Mouse (Mus musculus) megakaryocyte, embryonic 14.5 days (primary cell): ENCODE measurements around the gene Lancl3. TPM values are rescaled to one million over a fixed set of nuclear protein-coding genes. Genes with fewer than 3 reads are reported as not detected.
"Not testable (repeated sequence)": the region's sequence is repeated elsewhere in the genome, so short reads cannot be mapped to it uniquely, and the experiment has no call there.

Experiments
- H3K27me3 ChIP-seq: replicated peaks from 2 replicates; pipeline ENCODE3; 2012; ENCODE audit warnings: inconsistent platforms
- H3K36me3 ChIP-seq: replicated peaks from 2 replicates; pipeline ENCODE3; 2012; ENCODE audit warnings: low read length, inconsistent platforms, mixed read lengths
- H3K4me1 ChIP-seq: 2 replicates; pipeline ENCODE4 v1.6.1; 2012; ENCODE audit warnings: inconsistent platforms
- H3K4me3 ChIP-seq: replicated peaks from 2 replicates; pipeline ENCODE3; 2012; ENCODE audit warnings: moderate library complexity, mild to moderate bottlenecking, inconsistent platforms
- H3K9me3 ChIP-seq: 2 replicates; pipeline ENCODE4 v1.6.1; 2012; ENCODE audit warnings: inconsistent platforms
- FLI1 ChIP-seq: IDR thresholded peaks from 2 replicates; pipeline ENCODE4 v1.6.1; 2012; ENCODE audit warnings: low read length, inconsistent platforms, mixed read lengths
- GATA1 ChIP-seq: IDR thresholded peaks from 3 replicates; pipeline ENCODE4 v1.6.1; 2012; ENCODE audit warnings: mixed read lengths, low read length, inconsistent platforms, borderline replicate concordance
- polyA plus RNA-seq: library from polyadenylated mRNA; stranded (reverse); fragments of >175 nt; gene quantifications from 2 replicates; pipeline ENCODE4 v1.2.3, GENCODE M21; 2012; ENCODE audit warnings: low replicate concordance; ENCODE audit not compliant: insufficient read depth

Lancl3 gene
- polyA plus RNA-seq, 1 experiment: 0.07 TPM

DNA sequence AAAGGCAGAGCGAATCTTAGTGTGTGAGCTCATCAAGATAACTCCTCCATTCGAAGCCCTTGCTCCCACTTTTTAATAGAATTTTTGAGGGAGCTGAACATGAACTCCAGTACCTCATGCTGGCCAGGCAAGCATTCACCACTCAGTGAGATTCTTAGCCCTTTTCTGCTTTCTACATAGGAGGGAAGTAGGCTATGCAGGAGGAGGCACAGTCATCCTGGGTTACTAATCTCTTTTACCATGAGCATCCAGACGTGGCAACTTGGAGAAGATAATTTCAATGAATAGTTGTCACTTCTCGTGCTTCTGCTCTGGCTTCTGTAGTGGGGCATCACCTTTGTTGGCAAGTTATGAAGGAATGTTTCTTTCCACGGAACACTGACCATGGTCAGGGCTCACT is 57.1 kb downstream of the Lancl3 start, which contains the start of gene Gm14862:
TSS of gene Gm14862 (minus strand) at position 134 of the 400 bp plus-strand sequence.
- Histone ChIP-seq H3K27me3 (peaks cover 2% of the 10 kb centered on the region), H3K4me1 (peaks cover 9% of the 10 kb centered on the region; the same call in 1 of the 2 replicates), H3K36me3 (no peaks in the 10 kb centered on the region), H3K9me3 (no peaks in the 10 kb centered on the region), H3K4me3 (no peak within 1 kb of the TSS)
- TF ChIP-seq GATA1 (no peak), FLI1 (no peak)

DNA sequence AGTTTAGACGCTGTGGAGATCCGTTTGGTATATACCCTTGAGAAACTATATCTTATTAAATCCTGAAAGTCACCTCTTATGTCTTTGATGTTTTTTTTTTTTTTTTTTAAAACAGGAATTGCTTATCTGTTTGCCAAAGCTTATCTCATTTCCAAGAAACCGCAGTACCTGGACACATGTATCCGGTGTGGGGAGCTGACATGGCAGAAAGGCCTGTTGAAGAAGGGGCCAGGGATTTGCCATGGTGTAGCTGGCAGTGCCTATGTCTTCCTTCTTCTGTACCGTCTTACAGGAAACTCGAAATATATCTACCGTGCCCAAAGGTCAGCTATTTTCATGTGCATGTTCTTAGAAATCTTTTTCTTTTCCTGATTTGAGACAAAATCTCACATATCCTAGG is 58.1 kb downstream of the Lancl3 start:
- Histone ChIP-seq H3K4me1 (peaks cover 9% of the 10 kb centered on the region; the same call in 1 of the 2 replicates), H3K27me3 (peaks cover 2% of the 10 kb centered on the region), H3K9me3 (no peaks in the 10 kb centered on the region), H3K36me3 (no peaks in the 10 kb centered on the region), H3K4me3 (no peak overlapping the region)
- TF ChIP-seq FLI1: no peak
- TF ChIP-seq GATA1: no peak

DNA sequence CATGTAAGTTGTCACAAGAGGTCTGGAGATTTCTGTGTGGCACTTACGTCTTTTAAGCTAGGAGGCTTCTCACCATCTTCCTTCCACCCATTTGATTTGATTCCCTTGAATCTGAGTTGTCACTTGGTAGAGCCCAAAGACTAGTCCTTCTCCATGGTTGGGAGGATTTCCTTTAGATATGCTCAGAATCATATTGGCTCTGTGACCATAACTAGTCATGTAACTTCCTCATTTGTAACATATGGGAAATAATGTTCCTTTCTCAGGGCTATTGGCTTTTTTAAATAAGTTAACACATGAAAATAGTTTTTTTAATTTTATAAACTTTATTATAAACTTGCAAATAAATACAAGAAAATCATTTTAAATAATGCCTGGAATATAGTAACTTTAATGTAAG is 59.6 kb downstream of the Lancl3 start:
- H3K27me3 ChIP-seq: peaks cover 2% of the 10 kb centered on the region
- no peaks in the 10 kb centered on the region for H3K36me3 ChIP-seq
- no peak overlapping the region for H3K4me3 ChIP-seq
- peaks cover 9% of the 10 kb centered on the region; the same call in 1 of the 2 replicates for H3K4me1 ChIP-seq
- no peaks in the 10 kb centered on the region for H3K9me3 ChIP-seq
- no peak for TF ChIP-seq FLI1
- TF ChIP-seq GATA1: no peak

DNA sequence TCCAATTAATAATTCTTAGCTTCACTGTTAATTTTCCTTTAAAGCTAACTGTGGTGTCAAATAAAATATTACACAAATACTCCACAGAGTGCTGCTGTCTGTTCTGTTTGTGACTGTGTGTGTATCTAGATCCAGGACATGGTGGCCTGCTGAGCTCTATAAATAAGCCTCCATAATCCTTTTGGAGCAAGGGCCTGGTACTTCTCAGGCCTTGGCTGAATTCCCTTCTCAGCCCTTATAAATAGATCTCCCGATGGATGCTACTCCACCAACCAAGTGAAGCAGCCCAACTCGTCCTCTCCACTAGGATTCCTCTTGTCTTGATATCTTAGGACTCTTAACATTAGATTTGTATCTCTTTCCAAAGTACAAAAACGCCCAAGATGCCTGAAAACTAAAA is 71.4 kb downstream of the Lancl3 start:
- Histone ChIP-seq H3K9me3 (peaks cover 8% of the 10 kb centered on the region), H3K27me3 (peaks cover 6% of the 10 kb centered on the region)
- TF ChIP-seq FLI1 (no peak), GATA1 (no peak)

DNA sequence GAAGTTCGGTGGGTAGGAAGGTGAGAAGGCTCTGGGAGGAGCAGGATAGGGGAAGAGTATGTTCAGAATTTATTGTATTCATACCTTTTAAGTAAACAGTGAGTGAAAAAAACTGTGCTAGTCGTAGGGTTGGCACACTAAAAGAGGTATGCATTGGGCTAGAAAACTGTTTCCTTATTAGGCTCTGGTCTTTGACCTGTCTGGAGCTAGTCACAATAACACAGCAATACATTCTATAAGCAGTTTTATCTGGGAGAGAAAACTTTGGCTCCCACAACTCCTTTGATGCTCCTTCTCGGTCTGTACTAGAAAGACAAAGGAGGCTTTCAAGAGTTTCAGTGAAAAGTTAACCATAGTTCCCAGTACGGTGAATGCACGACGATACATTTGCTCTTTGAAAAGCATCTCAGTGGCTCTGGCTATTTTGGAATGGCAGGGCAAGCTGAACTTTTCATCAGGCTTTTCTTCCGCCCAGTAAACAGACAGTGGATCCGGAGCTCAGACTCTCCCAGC is 72.3 kb downstream of the Lancl3 start:
- H3K4me3 ChIP-seq: peak overlapping the region; percentile 94
- H3K9me3 ChIP-seq: peaks cover 8% of the 10 kb centered on the region
- peaks cover 4% of the 10 kb centered on the region for H3K4me1 ChIP-seq
- peaks cover 6% of the 10 kb centered on the region for H3K27me3 ChIP-seq
- H3K36me3 ChIP-seq: no peaks in the 10 kb centered on the region
- TF ChIP-seq GATA1: no peak
- TF ChIP-seq FLI1: no peak

More for the DNA sequence above, 71.4 kb downstream of the Lancl3 start:
- H3K4me3 ChIP-seq: no peak overlapping the region
- peaks cover 4% of the 10 kb centered on the region for H3K4me1 ChIP-seq
- H3K36me3 ChIP-seq: no peaks in the 10 kb centered on the region

DNA sequence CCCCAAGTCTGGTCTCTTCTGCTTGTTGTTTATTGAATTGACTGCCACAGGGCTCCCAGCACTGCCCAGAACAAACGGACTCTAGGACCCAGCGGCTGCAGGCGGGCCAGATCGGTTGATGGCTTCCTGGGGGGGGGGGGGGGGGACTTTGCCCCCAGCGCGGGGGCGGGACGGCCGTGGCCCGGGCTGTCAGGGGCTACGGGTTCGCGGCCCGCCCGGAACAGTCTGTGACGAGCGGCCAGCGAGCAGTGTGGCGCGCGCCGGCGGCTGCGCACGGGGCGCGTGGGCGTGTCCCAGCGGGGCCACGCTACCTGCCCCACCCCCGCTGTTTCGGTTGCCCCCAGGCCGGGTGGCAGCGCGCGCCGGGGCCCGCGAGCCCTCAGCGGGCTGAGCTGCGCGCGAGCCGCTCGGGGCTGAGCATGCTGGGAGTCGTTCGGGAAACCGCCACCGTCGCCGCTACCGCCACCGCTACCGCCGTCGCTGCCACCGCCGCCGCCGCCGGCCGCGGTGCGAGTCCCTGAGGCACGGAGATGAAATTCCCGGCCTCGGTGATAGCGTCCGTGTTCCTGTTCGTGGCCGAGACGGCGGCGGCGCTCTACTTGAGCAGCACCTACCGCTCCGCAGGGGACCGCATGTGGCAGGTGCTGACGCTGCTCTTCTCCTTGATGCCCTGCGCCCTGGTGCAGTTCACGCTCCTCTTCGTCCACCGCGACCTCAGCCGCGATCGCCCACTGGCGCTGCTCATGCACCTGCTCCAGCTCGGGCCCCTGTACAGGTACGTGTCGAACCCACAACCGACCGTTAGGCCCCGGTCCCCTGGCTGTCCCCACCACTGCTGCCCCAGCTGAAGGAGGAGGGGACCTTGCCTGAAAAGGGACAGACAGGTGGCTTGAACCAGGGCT is 73.0 kb downstream of the Lancl3 start, which contains the start of gene Xk:
TSS of gene Xk (plus strand) at position 297 of the 902 bp plus-strand sequence.
- Histone ChIP-seq H3K4me1 (peaks cover 4% of the 10 kb centered on the region), H3K4me3 (peak within 1 kb of the TSS; percentile 94), H3K9me3 (peaks cover 8% of the 10 kb centered on the region), H3K36me3 (no peaks in the 10 kb centered on the region), H3K27me3 (peaks cover 6% of the 10 kb centered on the region)
- TF ChIP-seq FLI1 (no peak), GATA1 (no peak)

DNA sequence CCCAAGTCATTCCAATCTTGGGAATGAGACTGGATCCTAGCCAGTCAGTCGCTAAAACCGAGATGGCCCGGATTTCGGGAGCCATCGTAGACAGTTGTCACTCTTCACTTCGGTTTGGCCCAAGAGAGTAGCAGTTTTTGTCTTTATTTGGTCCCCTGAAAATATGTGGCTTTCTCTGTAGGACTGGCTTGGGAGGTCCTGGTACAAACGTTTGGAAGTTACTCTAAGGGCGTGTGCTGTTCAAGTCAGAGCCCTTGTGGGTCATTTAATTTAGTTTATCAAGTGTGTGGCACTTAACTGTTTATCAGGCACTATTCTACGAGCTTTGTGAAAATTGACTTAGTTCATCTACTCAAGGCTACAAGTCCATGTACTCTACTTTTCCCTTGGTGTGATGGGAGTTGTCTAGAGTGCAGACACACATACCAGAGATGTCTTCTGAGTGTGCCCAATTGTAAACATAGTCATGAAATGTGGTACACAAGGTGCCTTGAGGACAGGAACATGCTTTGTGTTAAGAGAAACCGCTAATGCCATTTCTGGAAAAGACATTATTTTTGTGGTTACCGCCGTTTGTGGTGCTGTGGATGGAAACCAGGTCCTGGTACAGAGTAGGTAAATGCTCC is 73.8 kb downstream of the Lancl3 start:
- peaks cover 8% of the 10 kb centered on the region for H3K9me3 ChIP-seq
- H3K36me3 ChIP-seq: no peaks in the 10 kb centered on the region
- peak overlapping the region; percentile 94 for H3K4me3 ChIP-seq
- peaks cover 6% of the 10 kb centered on the region for H3K27me3 ChIP-seq
- peaks cover 4% of the 10 kb centered on the region for H3K4me1 ChIP-seq
- TF ChIP-seq GATA1: no peak

DNA sequence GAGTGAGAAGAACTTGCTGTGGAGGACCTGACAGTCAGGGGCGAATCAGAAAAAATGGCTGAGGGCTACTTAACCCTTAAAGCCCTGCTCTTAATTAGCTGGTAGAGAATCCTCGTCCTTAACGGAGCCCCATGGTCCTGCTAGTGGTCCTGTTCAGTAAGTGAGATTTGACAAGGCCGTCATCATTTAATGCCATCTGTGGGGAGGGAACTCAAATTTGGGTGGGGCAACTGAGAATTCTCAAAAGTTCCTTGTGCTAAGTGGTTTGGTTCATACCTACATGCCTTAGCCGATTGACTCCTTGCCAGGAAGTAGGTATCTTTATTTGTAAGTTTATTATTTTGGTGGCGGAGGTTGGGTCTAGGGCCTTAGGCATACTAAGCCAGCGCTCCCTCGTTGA is 74.6 kb downstream of the Lancl3 start:
- Histone ChIP-seq H3K4me3 (no peak overlapping the region), H3K27me3 (peaks cover 6% of the 10 kb centered on the region), H3K4me1 (peaks cover 4% of the 10 kb centered on the region)

DNA sequence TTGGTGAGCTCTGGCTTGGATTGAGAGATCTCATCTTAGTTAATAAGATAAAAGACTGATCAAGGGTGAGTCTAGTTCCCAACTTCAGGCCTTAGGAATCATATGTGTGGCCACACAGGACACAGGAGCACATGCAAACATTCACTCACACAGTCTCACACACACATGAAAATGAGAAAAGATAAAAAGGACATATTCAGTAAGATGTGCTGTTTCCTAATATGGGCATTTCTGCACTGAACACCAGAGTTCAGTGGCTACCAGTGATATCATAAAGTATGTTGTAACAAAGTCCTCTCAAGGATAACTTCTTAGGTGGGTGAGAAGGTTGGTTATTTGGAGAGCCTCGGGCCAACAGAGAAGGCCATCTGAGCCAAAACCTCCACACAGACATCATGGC is 83.8 kb downstream of the Lancl3 start, which contains the start of gene H2al1m:
TSS of gene H2al1m (plus strand) at position 301 of the 400 bp plus-strand sequence.
- not testable (repeated sequence) for H3K27me3 ChIP-seq, H3K4me1 ChIP-seq, H3K36me3 ChIP-seq, H3K4me3 ChIP-seq, H3K9me3 ChIP-seq

More for the DNA sequence above, 74.6 kb downstream of the Lancl3 start:
- no peak for TF ChIP-seq FLI1
- no peak for TF ChIP-seq GATA1
- Histone ChIP-seq H3K9me3 (peaks cover 8% of the 10 kb centered on the region), H3K36me3 (no peaks in the 10 kb centered on the region)

DNA sequence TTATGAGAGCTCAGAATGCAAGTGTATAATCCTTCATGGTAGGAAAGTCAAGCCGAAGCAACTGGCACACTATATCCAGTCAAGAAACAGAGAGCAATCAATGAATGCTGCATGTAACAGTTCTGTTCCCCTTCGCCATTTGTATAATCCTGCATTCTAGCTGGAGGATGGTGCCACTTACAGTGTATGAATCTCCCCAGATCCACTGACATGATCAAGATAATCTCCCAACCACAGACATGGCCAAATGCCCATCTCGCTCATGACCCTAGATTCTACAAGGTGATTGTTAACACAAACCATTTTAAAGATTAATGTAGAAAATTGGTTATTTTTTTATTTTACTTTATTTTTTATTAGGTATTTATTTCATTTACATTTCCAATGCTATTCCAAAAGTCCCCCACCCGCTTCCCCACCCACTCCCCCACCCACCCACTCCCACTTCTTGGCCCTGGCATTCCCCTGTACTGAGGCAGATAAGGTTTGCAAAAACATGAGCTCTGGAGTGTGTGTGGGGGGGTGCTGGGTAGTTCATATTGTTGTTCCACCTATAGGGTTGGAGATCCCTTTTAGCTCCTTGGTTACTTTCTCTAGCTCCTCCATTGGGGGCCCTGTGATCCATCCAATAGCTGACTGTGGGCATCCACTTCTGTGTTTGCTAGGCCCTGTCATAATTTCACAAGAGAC is 93.6 kb downstream of the Lancl3 start:
- not testable (repeated sequence) for H3K36me3 ChIP-seq, H3K4me1 ChIP-seq, H3K4me3 ChIP-seq, H3K9me3 ChIP-seq, H3K27me3 ChIP-seq
